Mouse (Mus musculus): ENCODE measurements around the gene 1700016C15Rik. TPM values are rescaled to one million over a fixed set of nuclear protein-coding genes. Genes with fewer than 3 reads are reported as not detected.

Gene 1700016C15Rik
- polyA plus RNA-seq, 1 experiment from 2014 or later, result not detected

GRCm38 (mm10) chr1:177711000-177711399 lies 18.6 kb upstream of the 1700016C15Rik start:
- no peaks in the 10 kb centered on the region for H3K27me3 ChIP-seq (ENCODE audit: control insufficient read depth, insufficient read depth, low read length)
- H3K9me3 ChIP-seq (ENCODE audit: control insufficient read depth, low read length), result peaks cover 9% of the 10 kb centered on the region; the same call in 1 of the 2 replicates
- ATAC-seq (ENCODE audit: insufficient number of reproducible peaks, insufficient read depth, low FRiP score, low read depth), result no peak
- H3K4me1 ChIP-seq (ENCODE audit: control insufficient read depth in 2 of 2, insufficient read depth in 2 of 2, low read length in 2 of 2), result peaks cover 0 to 4% of the 10 kb centered on the region in 2 experiments; a peak in 2 of 4 replicates
- H3K27ac ChIP-seq (replicated peaks in 1 of 2; ENCODE audit: control insufficient read depth in 1 of 2, insufficient read depth in 1 of 2, low read depth in 2 of 2, low read length in 2 of 2), result no peak overlapping the region
- H3K9ac ChIP-seq (ENCODE audit: low read length), result no peak overlapping the region
- no peak overlapping the region for H3K4me3 ChIP-seq (ENCODE audit: control insufficient read depth in 1 of 2, insufficient read depth in 1 of 2, low read depth in 1 of 2, low read length in 2 of 2)
- no peak overlapping the region for H3K4me2 ChIP-seq (ENCODE audit: low read length)
- 75% methylated on average over 2 of the region's 2 CpGs for WGBS
- no peaks in the 10 kb centered on the region for H3K36me3 ChIP-seq (ENCODE audit: control insufficient read depth, insufficient read depth, low read length)

GRCm38 (mm10) chr1:177711418-177711817 lies 18.2 kb upstream of the 1700016C15Rik start:
- no peak overlapping the region for H3K4me3 ChIP-seq (ENCODE audit: control insufficient read depth in 1 of 2, insufficient read depth in 1 of 2, low read depth in 1 of 2, low read length in 2 of 2)
- H3K36me3 ChIP-seq (ENCODE audit: control insufficient read depth, insufficient read depth, low read length), result no peaks in the 10 kb centered on the region
- H3K27ac ChIP-seq (replicated peaks in 1 of 2; ENCODE audit: control insufficient read depth in 1 of 2, insufficient read depth in 1 of 2, low read depth in 2 of 2, low read length in 2 of 2), result no peak overlapping the region
- no peak for ATAC-seq (ENCODE audit: insufficient number of reproducible peaks, insufficient read depth, low FRiP score, low read depth)
- peaks cover 9% of the 10 kb centered on the region; the same call in 1 of the 2 replicates for H3K9me3 ChIP-seq (ENCODE audit: control insufficient read depth, low read length)
- peaks cover 0 to 4% of the 10 kb centered on the region in 2 experiments; a peak in 2 of 4 replicates for H3K4me1 ChIP-seq (ENCODE audit: control insufficient read depth in 2 of 2, insufficient read depth in 2 of 2, low read length in 2 of 2)
- H3K27me3 ChIP-seq (ENCODE audit: control insufficient read depth, insufficient read depth, low read length), result no peaks in the 10 kb centered on the region
- no peak overlapping the region for H3K9ac ChIP-seq (ENCODE audit: low read length)
- no peak overlapping the region for H3K4me2 ChIP-seq (ENCODE audit: low read length)
- WGBS, result 38% methylated on average over 2 of the region's 2 CpGs

GRCm38 (mm10) chr1:177713635-177714396 lies 15.8 kb upstream of the 1700016C15Rik start:
- H3K9ac ChIP-seq (ENCODE audit: low read length), result no peak overlapping the region
- H3K36me3 ChIP-seq (ENCODE audit: control insufficient read depth, insufficient read depth, low read length), result no peaks in the 10 kb centered on the region
- no peaks in the 10 kb centered on the region for H3K27me3 ChIP-seq (ENCODE audit: control insufficient read depth, insufficient read depth, low read length)
- no peak overlapping the region for H3K4me2 ChIP-seq (ENCODE audit: low read length)
- no peak overlapping the region for H3K27ac ChIP-seq (replicated peaks in 1 of 2; ENCODE audit: control insufficient read depth in 1 of 2, insufficient read depth in 1 of 2, low read depth in 2 of 2, low read length in 2 of 2)
- ATAC-seq (ENCODE audit: insufficient number of reproducible peaks, insufficient read depth, low FRiP score, low read depth), result no peak
- no peak overlapping the region for H3K4me3 ChIP-seq (ENCODE audit: control insufficient read depth in 1 of 2, insufficient read depth in 1 of 2, low read depth in 1 of 2, low read length in 2 of 2)
- peaks cover 0 to 7% of the 10 kb centered on the region in 2 experiments; a peak in 1 of 4 replicates for H3K4me1 ChIP-seq (ENCODE audit: control insufficient read depth in 2 of 2, insufficient read depth in 2 of 2, low read length in 2 of 2)
- 75% methylated on average over 3 of the region's 3 CpGs for WGBS
- H3K9me3 ChIP-seq (ENCODE audit: control insufficient read depth, low read length), result peaks cover 9% of the 10 kb centered on the region; the same call in 1 of the 2 replicates

GRCm38 (mm10) chr1:177714397-177715012 lies 15.1 kb upstream of the 1700016C15Rik start:
- no peak overlapping the region for H3K4me3 ChIP-seq (ENCODE audit: control insufficient read depth in 1 of 2, insufficient read depth in 1 of 2, low read depth in 1 of 2, low read length in 2 of 2)
- peaks cover 9% of the 10 kb centered on the region; the same call in 1 of the 2 replicates for H3K9me3 ChIP-seq (ENCODE audit: control insufficient read depth, low read length)
- H3K27ac ChIP-seq (replicated peaks in 1 of 2; ENCODE audit: control insufficient read depth in 1 of 2, insufficient read depth in 1 of 2, low read depth in 2 of 2, low read length in 2 of 2), result no peak overlapping the region
- H3K36me3 ChIP-seq (ENCODE audit: control insufficient read depth, insufficient read depth, low read length), result no peaks in the 10 kb centered on the region
- no peak for ATAC-seq (ENCODE audit: insufficient number of reproducible peaks, insufficient read depth, low FRiP score, low read depth)
- no peaks in the 10 kb centered on the region for H3K27me3 ChIP-seq (ENCODE audit: control insufficient read depth, insufficient read depth, low read length)
- WGBS, result 81% methylated on average over 5 of the region's 5 CpGs
- H3K4me1 ChIP-seq (ENCODE audit: control insufficient read depth in 2 of 2, insufficient read depth in 2 of 2, low read length in 2 of 2), result peaks cover 0 to 7% of the 10 kb centered on the region in 2 experiments; a peak in 1 of 4 replicates
- no peak overlapping the region for H3K9ac ChIP-seq (ENCODE audit: low read length)
- no peak overlapping the region for H3K4me2 ChIP-seq (ENCODE audit: low read length)

GRCm38 (mm10) chr1:177716448-177716847 lies 13.2 kb upstream of the 1700016C15Rik start:
- 57% methylated on average over 3 of the region's 3 CpGs for WGBS
- no peak for ATAC-seq (ENCODE audit: insufficient number of reproducible peaks, insufficient read depth, low FRiP score, low read depth)
- Histone ChIP-seq H3K9me3 (ENCODE audit: control insufficient read depth, low read length) (no peaks in the 10 kb centered on the region), H3K27me3 (ENCODE audit: control insufficient read depth, insufficient read depth, low read length) (no peaks in the 10 kb centered on the region), H3K27ac (replicated peaks in 1 of 2; ENCODE audit: control insufficient read depth in 1 of 2, insufficient read depth in 1 of 2, low read depth in 2 of 2, low read length in 2 of 2) (no peak overlapping the region), H3K9ac (ENCODE audit: low read length) (no peak overlapping the region), H3K4me1 (ENCODE audit: control insufficient read depth in 2 of 2, insufficient read depth in 2 of 2, low read length in 2 of 2) (peaks cover 0 to 7% of the 10 kb centered on the region in 2 experiments; a peak in 1 of 4 replicates), H3K4me3 (ENCODE audit: control insufficient read depth in 1 of 2, insufficient read depth in 1 of 2, low read depth in 1 of 2, low read length in 2 of 2) (no peak overlapping the region), H3K4me2 (ENCODE audit: low read length) (no peak overlapping the region), H3K36me3 (ENCODE audit: control insufficient read depth, insufficient read depth, low read length) (no peaks in the 10 kb centered on the region)

GRCm38 (mm10) chr1:177717057-177717835 lies 12.4 kb upstream of the 1700016C15Rik start:
- Histone ChIP-seq H3K4me1 (ENCODE audit: control insufficient read depth in 2 of 2, insufficient read depth in 2 of 2, low read length in 2 of 2) (peaks cover 0 to 7% of the 10 kb centered on the region in 2 experiments; a peak in 1 of 4 replicates), H3K27me3 (ENCODE audit: control insufficient read depth, insufficient read depth, low read length) (no peaks in the 10 kb centered on the region), H3K27ac (replicated peaks in 1 of 2; ENCODE audit: control insufficient read depth in 1 of 2, insufficient read depth in 1 of 2, low read depth in 2 of 2, low read length in 2 of 2) (no peak overlapping the region), H3K4me2 (ENCODE audit: low read length) (no peak overlapping the region), H3K9me3 (ENCODE audit: control insufficient read depth, low read length) (no peaks in the 10 kb centered on the region), H3K36me3 (ENCODE audit: control insufficient read depth, insufficient read depth, low read length) (no peaks in the 10 kb centered on the region), H3K9ac (ENCODE audit: low read length) (no peak overlapping the region), H3K4me3 (ENCODE audit: control insufficient read depth in 1 of 2, insufficient read depth in 1 of 2, low read depth in 1 of 2, low read length in 2 of 2) (no peak overlapping the region)
- ATAC-seq (ENCODE audit: insufficient number of reproducible peaks, insufficient read depth, low FRiP score, low read depth), result no peak
- WGBS, result 47% methylated on average over 7 of the region's 7 CpGs

GRCm38 (mm10) chr1:177718340-177719028 lies 11.1 kb upstream of the 1700016C15Rik start:
- Histone ChIP-seq H3K27ac (replicated peaks in 1 of 2; ENCODE audit: control insufficient read depth in 1 of 2, insufficient read depth in 1 of 2, low read depth in 2 of 2, low read length in 2 of 2) (no peak overlapping the region), H3K9ac (ENCODE audit: low read length) (no peak overlapping the region), H3K36me3 (ENCODE audit: control insufficient read depth, insufficient read depth, low read length) (no peaks in the 10 kb centered on the region), H3K27me3 (ENCODE audit: control insufficient read depth, insufficient read depth, low read length) (no peaks in the 10 kb centered on the region), H3K9me3 (ENCODE audit: control insufficient read depth, low read length) (no peaks in the 10 kb centered on the region), H3K4me1 (ENCODE audit: control insufficient read depth in 2 of 2, insufficient read depth in 2 of 2, low read length in 2 of 2) (peaks cover 0 to 7% of the 10 kb centered on the region in 2 experiments; a peak in 1 of 4 replicates), H3K4me3 (ENCODE audit: control insufficient read depth in 1 of 2, insufficient read depth in 1 of 2, low read depth in 1 of 2, low read length in 2 of 2) (no peak overlapping the region), H3K4me2 (ENCODE audit: low read length) (no peak overlapping the region)
- whole genome bisulfite sequencing, result 76% methylated on average over 11 of the region's 11 CpGs
- no peak for ATAC-seq (ENCODE audit: insufficient number of reproducible peaks, insufficient read depth, low FRiP score, low read depth)

All from heart, embryonic 14.5 days (tissue).